Mouse (Mus musculus): ENCODE results near the gene Fbxl17. TPM values are rescaled to one million over a fixed set of nuclear protein-coding genes. Genes with fewer than 3 reads are reported as not detected.

Fbxl17 gene
- total RNA-seq, 4 experiments from 2014 or later, result 46.7 to 63.6 (median 51.9) TPM

GRCm38 (mm10) chr17:63285265-63285939, 214.4 kb downstream of the Fbxl17 start:
- peak; percentile 28 to 30 for DNase-seq (ENCODE audit: low spot score in 2 of 2)

- no peak for DNase-seq (ENCODE audit: low spot score in 2 of 2)
These were observed 215.7 kb downstream of the Fbxl17 start for GRCm38 (mm10) chr17:63284074-63284473.

GRCm38 (mm10) chr17:63282004-63282403, 217.8 kb downstream of the Fbxl17 start:
- no peak for DNase-seq (ENCODE audit: low spot score in 2 of 2)

GRCm38 (mm10) chr17:63280990-63281389, 218.8 kb downstream of the Fbxl17 start:
- no peak for DNase-seq (ENCODE audit: low spot score in 2 of 2)

GRCm38 (mm10) chr17:63279144-63279543, 220.7 kb downstream of the Fbxl17 start:
- no peak for DNase-seq (ENCODE audit: low spot score in 2 of 2)

- no peak for DNase-seq (ENCODE audit: low spot score in 2 of 2)
These were observed 226.5 kb downstream of the Fbxl17 start for GRCm38 (mm10) chr17:63273353-63273752.

GRCm38 (mm10) chr17:63272914-63273313, 226.9 kb downstream of the Fbxl17 start:
- no peak for DNase-seq (ENCODE audit: low spot score in 2 of 2)

- no peak for DNase-seq (ENCODE audit: low spot score in 2 of 2)
These were observed 228.8 kb downstream of the Fbxl17 start for GRCm38 (mm10) chr17:63271000-63271399.

- DNase-seq (ENCODE audit: low spot score in 2 of 2), result no peak
These were observed 229.3 kb downstream of the Fbxl17 start for GRCm38 (mm10) chr17:63270513-63270912.

GRCm38 (mm10) chr17:63262674-63263073, 237.1 kb downstream of the Fbxl17 start:
- no peak for DNase-seq (ENCODE audit: low spot score in 2 of 2)

- DNase-seq (ENCODE audit: low spot score in 2 of 2), result no peak
These were observed 238.2 kb downstream of the Fbxl17 start for GRCm38 (mm10) chr17:63261508-63262141.

- no peak for DNase-seq (ENCODE audit: low spot score in 2 of 2)
These were observed 240.7 kb downstream of the Fbxl17 start for GRCm38 (mm10) chr17:63259091-63259490.

GRCm38 (mm10) chr17:63246144-63246619, 253.6 kb downstream of the Fbxl17 start:
- DNase-seq (ENCODE audit: low spot score in 2 of 2), result no peak

GRCm38 (mm10) chr17:63245472-63245871, 254.3 kb downstream of the Fbxl17 start:
- DNase-seq (ENCODE audit: low spot score in 2 of 2), result no peak

GRCm38 (mm10) chr17:63242761-63243160, 257.1 kb downstream of the Fbxl17 start:
- DNase-seq (ENCODE audit: low spot score in 2 of 2), result no peak

GRCm38 (mm10) chr17:63240731-63241106, 259.1 kb downstream of the Fbxl17 start:
- DNase-seq (ENCODE audit: low spot score in 2 of 2), result no peak

- DNase-seq (ENCODE audit: low spot score in 2 of 2), result no peak
These were observed 259.6 kb downstream of the Fbxl17 start for GRCm38 (mm10) chr17:63240021-63240730.

- no peak for DNase-seq (ENCODE audit: low spot score in 2 of 2)
These were observed 263.0 kb downstream of the Fbxl17 start for GRCm38 (mm10) chr17:63236846-63237245.

- no peak for DNase-seq (ENCODE audit: low spot score in 2 of 2)
These were observed 263.6 kb downstream of the Fbxl17 start for GRCm38 (mm10) chr17:63236221-63236620.

- no peak for DNase-seq (ENCODE audit: low spot score in 2 of 2)
These were observed 264.0 kb downstream of the Fbxl17 start for GRCm38 (mm10) chr17:63235821-63236220.

GRCm38 (mm10) chr17:63229111-63229510, 270.7 kb downstream of the Fbxl17 start:
- DNase-seq (ENCODE audit: low spot score in 2 of 2), result no peak

GRCm38 (mm10) chr17:63226380-63226779, 273.4 kb downstream of the Fbxl17 start:
- DNase-seq (ENCODE audit: low spot score in 2 of 2), result no peak

All from gastrocnemius, adult 8-10 months (tissue).